Mouse (Mus musculus): ENCODE results near the gene Mfap4.

Mfap4 gene

DNA sequence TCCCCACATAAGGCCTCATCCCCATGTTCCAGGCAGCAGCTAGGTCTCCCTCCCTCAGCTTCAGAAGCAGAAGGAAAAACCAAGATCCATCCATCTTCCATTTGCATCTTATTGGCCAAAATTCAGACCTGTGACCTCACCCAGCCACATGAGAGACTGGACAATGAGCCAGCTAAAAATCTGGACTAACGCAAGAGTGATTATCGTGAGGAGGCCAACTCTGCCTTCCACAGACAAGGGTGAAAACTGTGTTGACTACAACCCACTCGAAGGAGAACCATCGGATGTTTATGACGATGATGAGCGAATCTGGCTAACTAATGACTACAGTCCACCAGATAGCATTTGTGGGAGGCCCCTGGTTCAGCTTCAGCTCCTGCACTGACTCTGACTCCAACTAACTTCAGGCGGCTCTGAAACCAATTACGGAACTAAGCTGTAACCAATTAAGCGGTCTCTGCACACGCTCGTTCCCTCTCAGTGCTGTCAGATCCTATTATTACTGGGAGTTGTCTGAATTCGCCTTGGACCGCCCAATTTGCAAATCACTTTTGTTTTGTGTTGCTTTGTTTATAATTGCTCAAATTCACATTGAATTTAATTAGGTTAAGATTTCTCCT is 1.9 kb upstream of the Mfap4 start:
- DNase-seq (ENCODE audit: low read depth, low spot score), result no peak

DNA sequence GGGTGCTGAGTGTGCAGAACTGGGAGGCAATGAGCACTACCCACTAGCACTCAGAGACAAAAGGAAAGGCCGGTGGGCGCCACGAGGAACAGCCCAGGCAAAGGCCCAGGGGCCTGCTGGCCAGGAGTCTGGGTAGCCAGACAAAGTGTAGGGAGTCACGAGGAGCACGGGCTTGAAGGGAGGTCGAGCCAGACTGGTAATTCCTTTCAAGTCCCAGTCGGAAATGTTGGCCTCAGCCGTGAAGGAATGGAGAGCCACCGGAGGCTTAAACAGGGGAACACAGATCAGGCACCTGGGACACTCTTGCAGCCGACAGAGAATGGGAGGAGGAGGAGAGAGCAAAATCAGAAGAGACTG is 997 bp upstream of the Mfap4 start:
- DNase-seq (ENCODE audit: low read depth, low spot score), result no peak

DNA sequence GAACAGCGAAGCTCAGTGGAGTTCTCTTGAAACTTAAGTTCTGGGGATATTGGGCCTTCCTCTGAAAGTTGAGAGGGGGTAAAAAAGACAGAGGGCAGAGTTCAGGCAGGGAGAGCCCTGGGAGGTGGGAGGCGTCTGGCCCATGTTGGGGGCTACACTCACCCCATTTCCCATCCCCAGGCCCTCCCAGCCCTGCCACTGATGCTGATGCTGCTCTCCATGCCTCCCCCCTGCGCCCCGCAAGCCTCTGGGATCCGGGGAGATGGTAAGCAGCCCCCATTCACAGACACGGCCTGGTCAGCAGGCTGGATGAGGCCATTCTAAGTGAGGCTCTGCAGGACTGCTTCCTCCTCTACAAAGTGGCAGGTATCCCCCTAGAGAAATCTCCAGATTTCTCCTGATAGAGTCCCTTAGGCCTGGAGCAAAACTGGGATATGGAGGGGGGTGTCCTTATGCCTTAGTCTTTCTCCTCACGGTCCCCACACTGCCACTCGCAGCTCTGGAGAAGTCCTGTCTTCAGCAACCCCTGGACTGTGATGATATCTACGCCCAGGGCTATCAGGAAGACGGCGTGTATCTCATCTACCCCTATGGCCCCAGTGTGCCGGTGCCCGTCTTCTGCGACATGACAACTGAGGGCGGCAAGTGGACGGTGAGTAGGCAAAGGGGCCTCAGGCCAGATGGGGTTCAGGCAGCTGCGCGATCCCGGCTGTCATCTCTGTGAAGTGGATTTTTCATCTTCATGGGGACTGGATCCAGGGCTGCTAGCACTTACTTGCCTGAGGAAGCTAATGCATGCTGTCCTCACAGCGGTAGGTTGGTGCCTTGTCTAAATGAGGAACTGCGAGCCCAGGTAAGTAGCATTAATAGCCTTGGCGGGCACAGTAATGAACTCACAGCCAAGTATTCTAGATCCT is 568 bp downstream of the Mfap4 start:
- DNase-seq (ENCODE audit: low read depth, low spot score), result peak; percentile 27

DNA sequence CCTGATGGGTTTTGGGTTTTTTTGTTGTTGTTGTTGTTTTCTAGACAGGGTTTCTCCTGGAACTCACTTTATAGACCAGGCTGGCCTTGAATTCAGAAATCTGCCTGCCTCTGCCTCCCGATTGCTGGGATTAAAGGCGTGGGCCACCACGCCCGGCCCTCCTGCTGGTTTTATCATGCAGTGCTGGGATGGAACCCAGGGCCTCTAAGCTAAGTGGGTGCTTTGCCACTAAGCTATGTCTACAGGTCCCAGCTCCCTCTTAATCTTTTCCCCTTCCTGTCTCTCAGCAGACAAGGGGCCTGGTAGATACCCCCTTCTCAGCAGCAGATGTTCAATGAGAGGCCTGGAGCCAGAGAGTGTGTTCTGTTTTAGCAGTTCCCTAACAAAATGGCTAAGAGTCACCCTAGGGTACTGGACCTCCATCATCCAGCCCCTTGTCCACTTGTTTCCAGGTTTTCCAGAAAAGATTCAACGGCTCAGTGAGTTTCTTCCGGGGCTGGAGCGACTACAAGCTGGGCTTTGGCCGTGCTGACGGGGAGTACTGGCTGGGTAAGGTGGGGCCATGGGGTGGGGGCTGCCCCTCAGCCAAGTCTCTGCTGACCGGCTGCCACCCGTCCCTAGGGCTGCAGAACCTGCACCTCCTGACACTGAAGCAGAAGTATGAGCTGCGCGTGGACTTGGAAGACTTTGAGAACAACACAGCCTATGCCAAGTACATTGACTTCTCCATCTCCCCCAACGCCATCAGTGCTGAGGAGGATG is 1.4 kb downstream of the Mfap4 start:
- DNase-seq (ENCODE audit: low read depth, low spot score), result no peak

DNA sequence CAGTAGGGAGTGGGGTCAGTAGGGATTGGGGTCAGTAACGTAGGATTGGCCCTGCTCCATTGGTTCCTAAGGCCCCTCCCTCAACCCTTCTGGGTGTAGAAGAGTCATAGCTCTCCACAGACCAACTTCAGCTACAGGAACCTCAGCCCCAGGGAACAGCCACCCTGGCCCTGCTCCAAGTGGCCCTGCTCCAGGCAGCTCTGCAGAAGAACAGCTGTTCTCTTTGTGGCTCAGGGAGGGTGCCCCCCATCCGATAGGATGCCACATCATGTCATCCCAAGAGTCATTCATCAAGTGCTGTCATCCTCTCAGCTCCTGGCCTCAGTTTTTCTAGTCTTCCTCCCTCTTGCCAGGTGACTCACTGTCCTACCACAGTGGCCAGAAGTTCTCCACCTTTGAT is 2.2 kb downstream of the Mfap4 start:
- DNase-seq (ENCODE audit: low read depth, low spot score), result no peak

DNA sequence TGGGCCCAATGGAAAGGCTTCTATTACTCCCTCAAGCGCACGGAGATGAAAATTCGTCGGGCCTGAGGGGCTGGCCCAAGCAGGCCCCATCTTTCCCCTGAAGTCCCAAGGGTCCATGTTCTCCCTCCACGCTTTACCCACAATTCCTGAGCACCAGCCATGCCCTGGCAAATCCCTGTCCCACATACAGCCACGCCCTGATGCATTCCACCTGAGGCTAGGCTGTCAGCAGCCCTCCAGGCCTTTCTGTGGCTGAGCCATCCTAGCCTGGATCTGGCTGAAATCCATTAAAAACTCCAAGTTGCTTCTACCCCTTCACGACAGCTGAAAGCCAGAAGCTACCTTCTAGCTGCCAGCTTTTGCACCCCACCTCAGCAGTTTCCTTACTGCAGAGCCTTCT is 2.7 kb downstream of the Mfap4 start:
- no peak for DNase-seq (ENCODE audit: low read depth, low spot score)

DNA sequence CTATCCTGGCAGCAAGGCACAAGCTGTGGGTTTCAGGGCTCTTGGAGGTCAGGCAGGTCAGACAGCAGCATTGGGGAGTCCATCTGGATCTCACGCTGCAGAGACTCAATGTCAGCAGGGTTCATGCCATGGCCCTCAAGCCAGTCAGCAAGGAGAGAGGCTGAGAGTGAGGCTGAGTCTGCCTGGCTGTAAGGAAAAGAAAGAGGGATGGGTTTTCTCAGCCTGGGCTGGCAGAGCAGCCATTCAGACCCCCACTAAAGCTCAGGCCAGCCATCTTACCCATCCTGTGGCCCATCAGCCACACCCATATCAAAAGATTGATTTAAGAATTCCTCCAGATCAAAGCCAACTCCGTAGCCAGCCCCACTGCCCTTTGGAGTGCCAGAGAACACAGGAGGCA is 3.9 kb downstream of the Mfap4 start:
- no peak for DNase-seq (ENCODE audit: low read depth, low spot score)

DNA sequence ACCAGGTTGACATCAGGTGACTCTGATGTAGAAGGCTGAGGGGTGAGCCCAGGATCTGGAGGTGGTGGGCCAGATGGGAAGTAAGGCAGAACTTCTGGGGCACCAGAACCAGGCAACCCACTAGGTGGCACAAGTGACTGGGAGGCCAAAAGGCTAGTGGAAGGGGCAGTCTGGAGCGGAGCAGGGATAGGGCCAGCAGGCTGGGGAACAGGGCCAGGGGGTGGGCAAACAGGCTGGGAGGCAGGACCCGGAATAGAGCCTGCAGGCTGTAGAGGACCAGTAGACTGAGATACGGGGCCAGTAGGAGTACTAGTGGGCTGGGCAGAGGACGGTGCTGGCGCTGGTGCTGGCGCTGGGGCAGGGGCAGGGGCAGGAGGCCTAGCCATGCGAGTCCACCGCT is 4.6 kb downstream of the Mfap4 start:
- DNase-seq (ENCODE audit: low read depth, low spot score), result no peak

DNA sequence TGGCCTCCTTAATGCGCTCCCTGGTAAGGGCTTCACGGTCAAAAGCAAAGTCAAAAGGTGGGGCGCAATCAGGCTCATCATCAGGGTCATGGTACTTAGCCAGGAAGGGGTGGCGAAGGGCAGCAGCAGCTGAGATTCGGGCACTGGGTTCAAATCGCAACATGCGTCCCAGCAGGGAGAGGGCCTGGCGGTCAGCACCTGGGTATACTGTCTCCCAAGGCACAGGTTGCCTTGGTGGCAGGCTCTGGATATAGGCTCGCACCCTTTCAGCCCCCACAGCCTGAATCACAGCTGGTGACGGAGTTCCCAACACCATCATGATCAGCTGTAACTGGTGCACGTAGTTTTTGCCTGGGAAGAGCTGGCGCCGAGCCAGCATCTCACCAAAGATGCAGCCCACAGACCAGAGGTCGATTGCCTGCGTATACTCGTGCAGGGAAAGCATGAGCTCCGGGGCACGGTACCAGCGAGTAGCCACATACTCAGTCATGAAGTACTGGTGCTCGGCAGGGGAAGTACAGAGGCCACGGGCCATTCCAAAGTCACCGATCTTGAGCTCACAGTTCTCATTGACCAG is 5.8 kb downstream of the Mfap4 start:
- DNase-seq (ENCODE audit: low read depth, low spot score), result no peak

DNA sequence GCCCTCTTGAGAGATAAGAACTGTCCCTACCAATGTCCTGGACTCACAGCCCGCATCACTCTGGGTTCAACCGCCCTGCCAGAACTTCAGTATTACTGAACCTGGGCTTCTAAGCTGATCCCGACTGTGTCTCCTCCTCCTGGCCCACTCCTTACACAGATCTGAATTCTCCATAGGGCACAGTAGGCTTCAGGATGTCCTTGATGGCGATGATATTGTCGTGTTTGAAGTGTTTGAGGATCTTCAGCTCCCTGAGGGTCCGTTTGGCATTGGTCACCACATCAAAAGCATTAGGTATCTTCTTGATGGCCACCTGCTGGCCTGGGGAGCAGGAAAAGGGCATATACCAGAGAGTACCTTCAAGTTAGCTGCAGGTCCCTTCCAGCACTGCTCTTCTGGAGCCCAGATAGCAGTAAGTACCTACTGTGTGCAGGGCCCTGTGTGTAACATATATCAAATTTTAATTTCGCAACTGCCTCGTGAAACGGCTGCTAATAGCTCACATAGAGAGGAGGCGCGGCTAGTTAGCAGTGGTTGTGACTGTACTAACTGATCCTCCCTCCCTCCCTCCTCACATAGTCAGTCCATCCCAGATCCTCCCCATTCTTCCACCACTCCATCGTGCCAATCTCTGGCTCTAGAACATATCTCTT is 7.6 kb downstream of the Mfap4 start:
- no peak for DNase-seq (ENCODE audit: low read depth, low spot score)

DNA sequence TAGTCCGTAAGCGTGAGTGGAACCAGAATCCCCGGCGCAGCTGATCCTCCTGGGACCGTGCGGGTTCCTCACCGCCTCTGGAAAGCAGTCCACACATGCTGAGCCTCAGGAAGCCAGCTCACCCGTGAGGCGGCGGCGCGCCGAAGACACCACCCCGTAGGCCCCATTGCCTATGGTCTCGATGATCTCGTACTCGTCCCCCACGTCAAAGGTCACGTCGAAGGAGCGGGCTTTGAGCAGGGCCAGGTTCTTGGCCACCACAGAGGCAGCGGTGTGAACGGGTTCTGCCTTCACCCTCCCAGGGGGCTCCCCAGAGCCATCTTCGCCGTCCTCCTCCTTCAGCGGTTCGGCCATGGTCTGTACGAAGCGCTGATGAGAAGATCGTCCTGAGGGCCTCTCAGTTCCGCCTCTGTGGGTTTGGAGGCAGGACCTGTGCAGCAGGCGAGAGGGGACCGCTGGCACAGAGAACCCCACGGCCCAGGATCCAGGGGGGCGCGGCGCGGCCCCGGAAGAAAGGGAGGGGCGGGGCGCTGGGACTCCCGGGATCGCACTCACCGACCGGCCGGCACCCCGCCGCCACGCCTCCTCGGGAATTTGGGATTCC is 8.4 kb downstream of the Mfap4 start:
- DNase-seq (ENCODE audit: low read depth, low spot score), result no peak

DNA sequence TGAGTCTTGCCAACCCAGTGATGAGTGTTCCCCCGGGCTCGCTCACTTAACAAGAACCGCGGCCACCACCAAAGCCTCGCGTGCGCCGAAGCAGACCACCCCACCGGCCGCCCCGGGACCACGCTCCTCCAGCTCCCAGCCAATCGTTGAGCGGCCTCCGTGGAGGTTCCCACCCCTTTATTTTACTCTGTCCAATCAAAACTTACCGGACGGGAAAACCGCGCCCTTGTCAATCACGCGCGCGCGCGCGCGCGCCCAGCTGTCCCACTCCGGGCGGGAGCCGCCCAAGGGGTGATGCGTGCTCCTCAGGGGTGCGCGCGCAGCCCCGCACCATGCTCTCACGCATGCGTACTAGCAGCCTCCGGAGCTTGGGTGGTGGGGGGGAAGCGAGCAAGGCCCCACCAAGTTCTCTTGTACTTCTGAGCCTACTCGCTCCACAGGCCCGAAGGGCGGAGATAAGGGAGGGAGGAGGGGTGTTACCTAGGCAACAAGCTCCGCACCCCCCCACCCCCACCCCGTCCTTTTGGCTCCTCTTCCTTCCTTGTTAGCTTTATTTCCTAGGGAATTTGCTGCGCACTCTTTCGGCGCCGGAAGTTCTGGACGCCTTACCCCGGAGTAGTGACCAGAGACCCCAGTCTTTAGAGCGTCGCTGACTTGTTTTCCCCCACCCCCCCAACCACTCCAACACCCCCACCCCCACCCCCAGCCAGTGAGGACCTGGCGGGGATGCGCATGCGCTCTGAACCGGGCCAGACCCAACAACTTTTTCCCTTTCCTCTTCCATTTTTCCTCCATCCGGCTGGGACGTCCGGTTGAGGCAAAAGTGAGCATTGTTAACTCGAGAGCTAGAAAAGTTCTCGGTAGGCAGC is 9.1 kb downstream of the Mfap4 start, which contains the start of gene Mapk7:
Mapk7 (minus strand) TSS at position 278 of the 869 bp plus-strand sequence.
- peak; percentile 100 for DNase-seq (ENCODE audit: low read depth, low spot score)

DNA sequence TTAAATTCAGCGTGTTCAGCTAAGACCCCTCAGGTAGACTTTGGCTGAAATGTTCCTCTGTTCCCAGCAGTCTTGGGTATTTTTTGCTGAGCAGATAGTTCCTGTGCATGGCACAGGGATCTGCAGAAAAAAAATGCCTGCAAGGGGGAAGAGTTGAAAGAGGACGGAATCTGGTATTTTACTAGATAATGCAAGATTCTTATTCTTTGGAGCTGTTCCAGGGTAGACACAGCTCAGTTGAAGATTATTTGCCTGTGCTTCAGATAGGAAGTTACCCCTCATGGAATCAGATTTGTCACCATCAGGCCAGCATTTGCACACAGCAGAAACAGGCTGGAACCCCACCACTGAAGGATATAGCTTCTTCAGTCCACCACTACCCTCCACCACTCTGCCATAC is 10.3 kb downstream of the Mfap4 start:
- DNase-seq (ENCODE audit: low read depth, low spot score), result no peak

DNA sequence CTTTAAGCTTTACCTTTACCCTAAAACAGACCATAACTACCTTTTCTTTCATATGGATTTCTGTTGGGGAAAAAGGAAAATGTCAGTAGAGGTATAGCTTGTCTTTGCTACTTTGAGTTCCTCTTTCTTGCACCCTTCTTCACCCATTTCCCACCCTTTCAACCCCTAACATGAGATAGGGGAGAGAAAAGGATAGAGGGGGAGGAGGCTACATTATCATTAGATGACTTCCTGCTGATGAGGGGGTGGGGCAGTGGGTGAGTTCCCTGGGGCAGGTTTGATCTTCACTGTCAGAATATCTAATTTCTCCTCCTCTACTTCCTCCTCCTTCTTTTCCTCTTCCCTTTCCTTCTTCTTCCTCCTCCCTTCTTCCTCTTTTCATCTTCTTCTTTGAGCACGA is 12.3 kb downstream of the Mfap4 start:
- DNase-seq (ENCODE audit: low read depth, low spot score), result no peak

DNA sequence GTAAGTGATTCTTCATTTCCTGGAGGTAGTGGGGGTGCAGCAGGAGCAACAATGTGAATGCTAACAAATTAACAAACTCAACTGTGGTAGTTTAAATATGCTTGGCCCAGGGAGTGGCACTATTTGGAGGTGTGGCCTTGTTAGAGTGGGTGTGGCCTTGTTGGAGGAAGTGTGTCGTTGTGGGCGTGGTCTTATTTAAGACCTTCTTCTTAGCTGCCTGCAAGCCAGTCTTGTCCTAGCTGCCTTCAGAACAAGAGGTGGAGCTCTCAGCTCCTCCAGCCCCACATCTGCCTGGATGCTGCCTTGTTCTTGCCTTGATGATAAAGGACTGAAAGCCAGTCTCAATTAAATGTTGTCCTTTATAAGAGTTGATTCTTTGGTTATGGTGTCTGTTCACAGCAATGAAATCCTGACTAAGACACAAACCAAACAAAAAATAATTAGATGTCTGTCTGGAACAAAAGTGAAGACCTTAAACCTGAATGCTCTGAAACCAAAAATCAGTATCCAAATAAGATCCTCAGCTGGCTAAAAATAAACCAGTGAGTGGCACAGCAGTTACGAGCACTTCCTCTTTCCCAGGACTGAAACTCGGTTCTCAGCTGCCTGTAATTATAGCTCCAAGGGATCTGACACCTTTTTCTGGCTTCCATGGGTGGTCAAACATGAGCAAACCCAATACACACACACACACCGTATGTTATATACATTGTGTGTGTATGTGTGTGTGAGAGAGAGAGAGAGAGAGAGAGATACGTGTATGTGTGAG is 13.7 kb downstream of the Mfap4 start:
- DNase-seq (ENCODE audit: low read depth, low spot score), result peak; percentile 60

DNA sequence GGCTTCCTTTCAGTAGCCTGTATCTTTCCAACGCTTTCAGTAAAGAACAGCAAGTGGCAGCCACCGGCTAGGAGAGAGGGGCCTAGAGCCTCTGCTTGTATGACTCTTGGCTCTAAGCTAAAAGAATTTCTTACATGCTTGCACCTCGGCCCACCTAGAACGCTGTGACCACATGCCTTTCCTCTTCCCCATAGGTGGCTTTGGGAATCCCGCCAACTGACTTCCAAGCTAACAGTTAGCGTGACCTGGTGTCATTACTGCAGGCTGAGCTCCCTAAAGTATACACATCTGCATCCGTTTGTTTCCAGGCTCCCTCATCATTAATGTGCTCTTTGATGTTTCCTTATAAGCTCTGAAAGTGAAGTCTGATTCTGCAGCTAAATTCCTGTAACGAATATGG is 18.7 kb downstream of the Mfap4 start:
- no peak for DNase-seq (ENCODE audit: low read depth, low spot score)

DNA sequence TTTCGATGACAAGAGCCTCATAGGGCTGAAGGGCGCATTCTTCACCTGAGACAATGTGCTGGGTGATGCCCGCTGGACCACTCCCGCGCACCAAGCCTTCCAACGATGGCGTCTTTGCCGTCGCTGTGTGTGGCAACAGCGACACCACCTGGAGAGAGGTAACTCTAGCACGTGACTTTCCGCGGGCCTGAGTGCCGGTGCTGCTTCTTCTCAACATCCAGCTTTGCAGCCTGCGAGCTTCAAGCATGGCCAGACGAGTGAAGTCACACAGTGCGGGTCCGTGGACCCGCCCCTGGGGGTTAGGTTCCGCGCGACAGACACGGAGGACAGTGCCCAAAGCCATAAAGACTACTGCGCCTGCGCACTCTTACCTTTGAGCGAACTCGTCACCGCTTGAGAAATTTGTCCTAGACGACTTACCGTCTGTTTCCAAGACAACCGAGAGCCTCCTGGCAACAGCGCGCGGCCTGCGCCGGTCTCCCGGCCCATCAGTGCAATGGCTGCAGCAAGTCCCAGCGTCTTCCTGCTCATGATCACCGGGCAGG is 19.6 kb downstream of the Mfap4 start, which contains the start of gene B9d1:
B9d1 (plus strand) TSS at position 432 of the 545 bp plus-strand sequence.
- DNase-seq (ENCODE audit: low read depth, low spot score), result peak; percentile 97

DNA sequence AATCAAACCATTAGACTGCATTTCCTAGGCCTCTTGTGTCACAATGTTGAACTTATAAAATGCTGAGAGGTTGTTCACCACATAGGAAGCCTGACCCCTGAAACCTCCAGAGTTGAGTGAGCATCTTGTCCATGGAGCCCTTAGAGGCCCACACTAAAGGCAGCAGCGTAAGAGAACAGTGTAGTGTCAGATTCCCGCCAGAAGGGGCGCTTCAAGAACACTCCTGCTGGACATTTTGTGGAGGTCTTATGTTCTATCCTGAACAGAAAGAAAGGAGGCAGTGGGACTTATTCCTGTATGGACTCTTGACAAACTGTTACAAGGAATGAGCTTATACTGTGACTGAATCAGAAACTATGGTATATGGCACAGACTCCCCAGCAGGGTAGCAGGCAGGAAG is 29.7 kb downstream of the Mfap4 start:
- DNase-seq (ENCODE audit: low read depth, low spot score), result peak; percentile 53

DNA sequence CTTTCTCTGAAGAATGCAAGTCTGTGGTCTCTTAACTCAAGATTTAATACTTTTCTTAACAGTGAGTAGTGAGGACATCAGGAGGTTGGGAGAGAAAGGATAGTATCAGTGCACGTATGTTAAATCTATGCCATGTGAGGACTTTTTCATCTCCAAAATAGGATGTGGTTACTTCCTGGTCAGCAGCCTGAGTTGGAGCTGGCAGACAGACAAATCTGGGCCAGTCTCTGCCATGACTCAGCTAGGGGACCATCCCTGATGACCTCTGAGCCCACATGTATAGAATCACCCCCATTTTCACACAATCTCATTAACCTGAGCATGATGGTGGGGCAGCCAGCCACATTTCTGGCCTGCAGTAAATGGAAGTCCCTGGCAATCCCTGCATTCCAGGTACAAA is 32.7 kb downstream of the Mfap4 start:
- no peak for DNase-seq (ENCODE audit: low read depth, low spot score)
